Mouse (Mus musculus) regulatory T cell (primary cell): Measurements from ENCODE around the gene Sema4d.

ENCODE experiments used
- in situ Hi-C: fragments of 300-600 bp; cut with MboI, MseI; formaldehyde crosslinking; loops from one replicate; pipeline ENCODE4 v1.15.1; 2025; ENCODE audit warnings: high pct_unique_total_duplicates

Gene Sema4d

DNA sequence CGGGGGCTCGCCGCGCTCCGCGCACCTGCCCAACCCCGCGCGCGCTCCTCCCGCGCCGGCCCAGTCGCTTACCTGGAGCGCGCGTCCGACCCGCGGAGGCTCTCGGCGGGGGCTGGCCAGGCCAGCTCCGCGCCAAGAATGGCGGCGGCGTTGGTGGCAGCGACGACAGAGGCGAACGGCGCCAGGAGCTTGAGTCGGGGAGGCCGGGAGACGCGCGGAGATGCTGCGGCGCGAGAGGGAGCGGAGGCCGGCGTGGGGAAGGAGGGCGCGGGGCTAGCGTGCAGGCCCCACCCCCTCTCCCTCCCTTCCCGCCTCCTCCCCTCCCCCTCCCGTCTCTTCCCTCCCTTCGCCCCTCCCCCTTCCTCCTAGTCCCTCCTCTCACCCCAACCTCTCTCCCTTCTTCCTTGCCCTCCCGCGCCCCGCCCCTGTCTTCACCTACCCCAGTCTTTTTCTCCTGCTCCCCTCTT is at the start of gene Sema4d:
Gene Sema4d (minus strand): TSS at position 323 of the 467 bp plus-strand sequence.
- in situ Hi-C loops = no loop called here

DNA sequence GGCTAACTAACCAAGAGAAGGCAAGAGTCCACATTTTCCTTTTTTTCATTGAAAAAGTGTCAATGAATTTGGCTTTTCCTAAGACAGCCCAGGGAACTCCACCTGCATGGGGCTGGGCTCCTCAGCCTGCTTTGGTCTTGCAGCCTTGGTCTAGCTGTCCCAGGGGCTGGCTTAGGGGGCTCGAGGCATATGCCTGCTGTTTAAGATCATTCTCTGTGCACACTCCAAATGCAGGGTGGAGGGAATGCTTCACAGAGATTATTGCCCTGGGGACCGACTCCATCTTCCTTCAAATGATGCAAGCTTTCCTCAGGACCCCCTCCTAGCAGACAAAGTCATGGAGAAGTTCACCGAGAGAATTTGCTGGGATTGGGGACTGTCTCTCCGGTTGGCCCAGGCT is 49.8 kb upstream of the Sema4d start:
- in situ Hi-C loops = no loop called here

DNA sequence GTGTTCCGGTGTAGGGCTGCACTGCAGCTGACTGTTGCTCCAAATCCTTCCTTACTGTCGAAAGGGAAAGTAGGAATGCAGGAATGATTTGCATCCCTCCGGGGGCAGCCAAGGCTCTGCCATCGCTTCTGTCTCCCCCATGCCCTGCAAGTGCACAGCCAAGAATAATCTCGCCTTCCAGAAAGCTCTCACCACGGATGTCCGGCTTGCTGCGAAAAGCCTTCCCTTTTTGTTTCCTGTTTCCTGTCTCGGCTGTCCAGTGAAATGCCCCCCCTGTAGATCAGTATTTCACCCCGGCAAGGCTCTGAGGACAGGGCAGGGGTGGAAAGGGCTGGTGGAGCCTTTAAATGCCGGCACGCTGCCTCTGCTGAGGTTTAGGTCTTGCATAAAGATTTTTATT is 49.2 kb upstream of the Sema4d start:
- in situ Hi-C loops = no loop called here

DNA sequence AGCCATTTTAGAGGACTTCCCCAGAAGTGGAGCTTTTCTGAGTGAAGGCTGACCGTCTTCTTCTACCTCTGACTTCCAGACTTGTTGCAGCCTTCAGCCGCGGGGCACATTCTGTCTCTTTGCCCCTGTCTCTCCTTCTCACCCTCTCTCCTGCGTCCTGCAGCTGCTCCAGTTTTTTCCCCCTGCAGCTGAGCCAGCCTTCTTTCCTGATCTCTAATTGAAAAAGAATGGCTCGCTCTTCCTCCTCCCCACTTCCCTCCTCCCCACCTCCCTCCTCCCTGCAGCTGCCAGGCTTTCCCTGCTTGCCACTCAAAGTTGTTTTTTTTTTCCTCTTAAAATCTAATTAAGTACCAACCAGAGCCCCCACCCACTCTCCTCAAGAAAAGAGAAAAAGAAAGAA is 48.6 kb upstream of the Sema4d start:
- in situ Hi-C loops = no loop called here

DNA sequence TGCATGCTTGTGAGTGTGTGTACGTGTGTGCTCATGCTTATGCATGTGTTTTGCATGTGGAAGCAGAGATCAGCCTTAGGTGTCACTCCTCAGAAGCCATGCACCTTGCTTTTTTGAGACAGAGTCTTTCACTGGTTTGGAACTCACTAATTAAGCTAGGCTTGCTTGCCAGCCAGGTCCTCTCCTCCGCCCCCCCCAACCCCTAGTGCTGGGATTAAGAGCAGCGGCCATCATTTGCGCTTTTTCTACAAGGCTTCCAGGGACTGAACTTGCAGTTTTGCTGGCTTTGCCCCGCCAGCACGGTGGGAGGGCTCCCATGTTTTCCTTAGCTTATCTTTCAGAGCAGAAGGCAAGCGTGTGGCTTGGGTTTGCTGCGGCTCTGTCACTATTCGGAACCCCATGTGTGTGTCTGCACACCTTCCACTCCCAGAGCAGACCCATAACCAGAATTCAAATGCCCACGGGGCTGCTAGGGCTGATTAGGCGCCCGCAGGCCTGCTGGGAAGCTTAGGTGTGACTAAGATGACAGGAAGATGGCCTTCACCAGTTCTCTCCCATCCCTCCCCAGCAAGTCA is 48.1 kb upstream of the Sema4d start:
- in situ Hi-C loops = no loop called here

DNA sequence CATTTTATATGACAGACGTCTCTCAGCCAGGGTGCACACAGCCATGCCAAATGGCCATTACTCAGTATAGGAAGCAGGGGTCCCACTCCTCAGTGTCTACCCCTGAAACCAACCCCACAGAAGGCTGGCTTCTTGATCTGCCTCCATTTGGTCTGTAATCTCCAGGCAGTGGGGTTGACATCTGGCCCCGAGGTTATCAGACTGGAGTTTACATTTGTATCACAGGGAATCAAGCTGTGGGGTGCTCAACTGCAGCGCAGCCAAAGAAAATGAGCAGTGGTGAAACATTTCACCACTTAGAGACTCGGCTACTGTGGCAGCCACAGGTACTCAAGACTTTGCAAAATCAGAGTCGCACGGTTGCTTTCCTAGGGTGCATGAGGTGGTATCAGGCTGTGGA is 47.2 kb upstream of the Sema4d start:
- in situ Hi-C loops = no loop called here

DNA sequence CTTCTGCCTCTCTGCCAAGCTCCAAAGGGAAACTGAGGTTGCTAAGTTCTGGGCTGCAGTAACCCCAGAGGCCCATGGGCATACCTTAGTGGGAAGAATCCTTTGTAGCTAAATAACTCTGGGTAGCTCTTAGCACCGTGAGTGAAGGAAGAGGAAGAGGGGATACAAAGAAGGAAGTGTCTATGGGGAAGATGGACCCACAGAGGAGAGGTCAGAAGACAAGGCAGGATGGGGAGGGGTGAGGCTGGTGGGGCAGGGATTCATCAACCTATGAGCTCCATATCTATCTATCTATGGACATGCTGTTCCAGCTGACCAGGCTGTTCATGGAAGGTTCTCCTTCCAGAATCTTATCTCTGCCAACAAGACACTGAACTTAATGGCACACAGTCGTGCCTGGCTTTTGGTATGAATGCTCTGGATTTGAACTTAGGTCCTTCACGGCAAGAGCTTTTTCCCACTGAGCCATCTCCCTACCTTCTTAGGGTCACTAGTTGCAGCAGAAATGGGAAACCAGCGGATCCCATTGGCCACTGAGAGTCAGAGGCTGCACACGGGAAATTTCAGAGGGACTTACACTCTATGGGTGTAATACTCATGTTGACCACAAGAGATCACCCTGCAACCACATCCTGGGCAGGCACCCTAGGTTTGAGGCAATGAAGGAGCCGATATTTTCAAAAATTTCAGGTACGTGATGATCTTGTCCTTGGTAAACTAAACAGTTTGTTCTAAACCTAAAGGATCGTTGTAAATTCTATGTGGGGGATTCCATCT is 45.9 kb upstream of the Sema4d start:
- in situ Hi-C loops = loop anchor here (5.0 to 10.0 kb wide), 3 partner anchors 388 to 783 kb away; partner anchors contain the start of gene Diras2

DNA sequence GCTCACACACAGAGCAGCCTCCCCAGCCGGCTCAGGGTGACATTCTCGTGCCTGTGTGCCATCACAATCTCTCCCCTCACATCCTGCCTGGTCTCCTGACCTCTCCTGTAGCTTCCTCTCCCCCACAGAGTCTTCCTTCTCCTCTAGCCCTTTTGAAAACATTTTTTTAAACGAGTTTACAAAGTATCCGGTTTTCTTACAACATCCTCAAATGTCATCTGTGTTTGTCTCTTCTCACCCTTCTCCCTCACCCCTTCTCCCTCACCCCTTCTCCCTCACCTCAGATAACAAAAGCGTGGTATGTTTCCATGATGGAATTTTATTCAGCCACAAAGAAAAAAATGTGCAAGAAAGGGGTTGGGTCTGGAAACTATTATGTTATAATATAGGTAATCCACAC is 43.9 kb upstream of the Sema4d start:
- in situ Hi-C loops = loop anchor here (5.0 to 10.0 kb wide), 3 partner anchors 390 to 785 kb away; partner anchors contain the start of gene Diras2

DNA sequence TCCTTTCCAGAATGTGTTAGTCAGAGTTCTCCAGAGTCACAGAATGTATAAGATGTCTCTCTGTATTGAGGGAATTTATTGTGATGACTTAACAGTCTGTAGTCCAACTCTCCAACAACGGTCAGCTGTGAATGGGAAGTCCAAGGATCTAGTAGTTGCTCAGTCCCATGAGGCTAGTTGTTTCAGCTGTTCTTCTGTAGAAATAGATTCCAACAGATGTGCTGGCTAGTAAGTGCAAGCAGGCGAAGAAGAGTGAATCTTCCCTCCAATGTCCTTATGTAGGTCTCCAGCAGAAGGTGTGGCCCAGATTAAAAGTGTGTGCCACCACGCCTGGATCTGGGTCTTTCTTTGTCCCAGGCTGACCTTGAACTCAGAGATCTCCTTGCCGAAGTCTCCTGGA is 41.7 kb upstream of the Sema4d start:
- in situ Hi-C loops = loop anchor here (5.0 to 10.0 kb wide), 3 partner anchors 392 to 787 kb away; partner anchors contain the start of gene Diras2

DNA sequence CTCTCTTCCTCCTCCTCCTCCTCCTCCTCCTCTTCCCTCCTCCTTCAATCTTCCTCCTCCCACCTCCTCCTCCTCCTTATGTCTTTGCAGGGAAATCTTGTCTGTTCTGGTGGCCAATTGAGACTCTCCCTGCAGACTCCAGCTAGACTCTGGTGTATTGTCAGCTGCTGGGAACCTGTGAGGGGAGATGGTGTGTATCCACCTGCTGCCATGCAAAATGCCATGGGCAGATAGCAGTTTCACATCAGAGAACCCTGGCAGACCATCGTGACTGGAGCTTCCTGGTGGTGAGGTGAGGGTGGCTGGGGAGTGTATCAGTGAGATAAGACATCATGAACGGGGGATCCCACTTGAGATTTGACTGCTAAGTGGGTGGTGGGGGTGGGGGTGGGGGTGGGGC is 41.0 kb upstream of the Sema4d start:
- in situ Hi-C loops = loop anchor here (10.0 kb wide), 1 partner anchor 700 kb away; the partner anchor contains the start of gene Diras2

DNA sequence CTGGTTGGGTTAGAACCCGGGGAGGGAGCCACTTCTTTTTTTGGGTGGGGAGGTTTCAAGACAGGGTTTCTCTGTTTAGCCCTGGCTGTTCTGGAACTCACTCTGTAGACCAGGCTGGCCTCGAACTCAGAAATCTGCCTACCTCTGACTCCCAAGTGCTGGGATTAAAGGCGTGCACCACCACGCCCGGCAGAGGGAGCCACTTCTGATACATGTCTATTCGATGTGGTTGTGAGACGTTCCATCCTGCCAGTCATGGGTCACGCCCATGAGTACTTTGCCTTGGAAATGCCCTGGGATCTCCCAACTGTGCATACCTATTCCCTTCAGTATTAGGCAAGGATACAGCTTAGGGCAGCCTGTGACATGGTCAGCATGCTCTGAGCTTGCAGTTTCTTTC is 40.5 kb upstream of the Sema4d start:
- in situ Hi-C loops = loop anchor here (10.0 kb wide), 1 partner anchor 701 kb away; the partner anchor contains the start of gene Diras2

DNA sequence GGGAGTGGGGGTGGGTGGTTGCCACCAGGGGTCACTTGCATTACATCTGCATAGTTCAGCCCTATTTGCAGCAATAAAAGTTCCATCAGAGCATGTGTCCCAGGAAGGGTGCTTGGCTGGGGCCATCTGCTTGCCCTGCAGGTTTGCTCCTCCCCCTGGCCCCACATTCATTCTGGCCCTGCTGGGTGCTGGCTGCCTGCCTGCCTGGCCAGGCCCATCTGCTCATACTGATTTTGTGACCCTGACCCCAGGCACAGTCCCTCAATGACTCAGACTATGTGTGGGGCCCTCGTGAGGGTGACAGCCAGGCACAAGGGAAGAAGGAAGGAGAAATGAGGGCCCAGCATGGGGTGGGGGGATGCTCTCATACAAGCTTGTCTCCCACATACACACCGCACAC is 40.1 kb upstream of the Sema4d start:
- in situ Hi-C loops = loop anchor here (10.0 kb wide), 1 partner anchor 701 kb away; the partner anchor contains the start of gene Diras2

DNA sequence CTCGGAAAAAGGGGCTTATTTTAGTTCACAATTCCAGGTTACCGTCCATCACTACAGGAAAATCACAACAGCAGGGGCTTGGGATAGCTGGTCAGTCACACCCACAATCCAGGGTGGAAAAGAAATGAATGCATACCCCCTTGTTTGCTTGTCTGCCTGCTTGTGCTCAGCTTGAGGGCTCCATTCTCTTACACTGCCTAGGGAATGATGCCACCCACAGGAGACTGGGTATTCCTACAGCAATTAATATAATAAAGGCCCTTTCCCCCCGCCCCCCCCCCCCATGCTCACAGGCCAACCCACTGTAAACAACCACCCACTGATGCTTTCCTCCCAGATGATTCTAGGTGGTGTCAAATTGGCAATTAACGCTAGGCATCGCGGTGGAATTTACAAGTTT is 38.9 kb upstream of the Sema4d start:
- in situ Hi-C loops = loop anchor here (10.0 kb wide), 1 partner anchor 702 kb away; the partner anchor contains the start of gene Diras2

DNA sequence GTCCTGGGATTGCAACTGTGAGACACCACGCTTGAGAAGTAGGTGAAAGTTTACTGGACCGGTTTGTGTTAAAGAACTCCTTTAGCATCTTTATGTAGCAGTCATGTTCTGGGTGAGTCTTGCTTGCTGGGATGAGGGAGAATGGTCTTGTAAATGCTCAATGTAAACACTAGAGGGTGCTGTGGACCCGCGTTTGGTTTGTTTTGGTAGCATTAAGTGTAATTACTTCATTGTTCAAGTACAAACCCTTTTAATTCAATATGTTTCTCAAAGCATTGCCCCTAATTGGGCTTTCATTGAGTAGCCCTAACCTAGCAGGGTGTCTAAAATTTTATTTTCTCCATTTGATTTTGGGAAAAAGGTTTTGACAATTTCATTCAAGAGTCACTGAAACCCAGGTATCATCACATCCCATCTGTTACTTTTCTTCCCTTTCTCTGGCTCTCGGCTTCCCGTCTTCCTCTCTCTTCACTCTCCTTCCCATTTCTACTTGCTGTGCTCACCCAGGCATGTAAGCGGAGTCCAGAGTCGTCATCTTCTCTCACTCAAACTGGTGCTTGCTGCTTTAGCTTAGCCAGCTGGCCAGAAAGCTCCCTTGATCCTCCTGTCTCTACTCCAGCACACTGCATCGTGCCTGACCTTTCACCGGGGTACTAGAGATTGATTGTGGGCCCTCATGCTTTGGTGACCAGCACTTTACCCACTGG is 37.4 kb upstream of the Sema4d start:
- in situ Hi-C loops = loop anchor here (10.0 kb wide), 1 partner anchor 704 kb away; the partner anchor contains the start of gene Diras2

DNA sequence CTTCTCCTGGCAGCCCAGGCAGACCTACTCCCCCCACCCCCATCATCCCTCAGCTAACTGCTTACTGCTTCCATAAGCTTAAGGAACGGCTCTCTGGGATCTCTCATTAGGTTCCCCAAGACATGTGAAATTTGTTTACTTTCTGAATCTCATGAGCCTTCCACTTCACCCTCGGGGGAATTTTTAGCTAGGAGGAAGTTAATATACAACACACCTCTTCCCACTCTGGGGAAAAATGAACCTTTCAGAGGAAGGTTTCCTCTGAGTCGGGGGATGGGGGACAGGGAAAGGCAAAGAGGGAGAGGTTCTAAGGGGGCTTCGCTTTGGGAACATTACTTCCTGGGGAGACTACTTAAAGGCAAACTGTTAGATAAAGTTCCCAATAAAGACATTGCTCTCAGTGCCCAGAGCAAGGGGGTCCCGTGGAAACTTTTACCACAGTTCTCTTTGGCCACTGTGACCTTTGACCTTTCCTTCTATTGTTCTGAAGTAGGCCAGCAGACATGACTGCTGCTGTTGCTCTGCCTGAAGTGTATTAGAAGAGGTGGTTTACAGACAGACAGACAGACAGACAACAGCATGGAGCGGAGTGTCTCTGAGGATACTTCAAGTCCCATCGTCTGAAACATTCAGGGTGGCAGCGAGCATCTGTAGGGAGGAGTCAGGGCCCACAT is 30.4 kb upstream of the Sema4d start:
- in situ Hi-C loops = loop anchor here (5.0 kb wide), 1 partner anchor 42 kb away; no protein-coding TSS in a partner anchor

DNA sequence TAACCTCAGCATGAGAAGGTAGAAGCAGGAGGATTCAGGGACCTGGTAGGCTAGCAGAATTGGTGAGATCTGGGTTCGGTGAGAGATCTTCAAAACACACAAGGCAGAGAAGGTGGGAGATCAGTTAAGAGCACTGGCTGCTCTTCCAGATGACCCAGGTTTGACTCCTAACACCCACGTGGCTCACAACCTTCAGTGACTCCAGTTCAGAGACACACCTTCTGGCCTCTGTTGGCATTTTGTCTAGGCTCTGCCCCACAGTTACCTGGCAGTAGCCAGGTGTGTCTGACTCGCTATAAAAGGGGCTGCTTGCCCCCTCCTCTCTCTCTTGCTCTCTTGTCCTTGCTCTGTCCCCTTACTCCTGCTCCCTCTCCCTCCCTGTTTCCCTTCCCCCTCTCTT is 28.4 kb upstream of the Sema4d start:
- in situ Hi-C loops = loop anchor here (5.0 kb wide), 1 partner anchor 40 kb away; no protein-coding TSS in a partner anchor

DNA sequence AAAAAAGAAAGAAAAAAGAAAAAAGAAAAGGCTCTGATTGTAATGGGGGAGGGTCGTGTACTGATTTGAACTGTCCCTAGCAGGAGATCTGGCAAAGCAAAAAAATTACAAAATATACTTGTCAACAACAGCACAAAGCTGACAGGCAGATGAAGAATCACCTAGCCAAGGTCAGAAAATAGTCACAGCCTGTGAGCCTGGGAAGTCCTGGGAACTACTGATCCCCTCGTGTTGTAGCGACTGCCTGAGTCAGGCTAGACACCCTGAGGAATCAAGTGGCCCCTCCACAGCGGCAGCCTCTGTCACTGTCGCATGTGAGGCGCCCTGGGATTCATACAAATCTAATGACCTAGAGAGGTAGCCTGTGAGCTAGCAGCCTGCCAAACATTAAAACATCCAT is 25.8 kb upstream of the Sema4d start:
- in situ Hi-C loops = no loop called here

DNA sequence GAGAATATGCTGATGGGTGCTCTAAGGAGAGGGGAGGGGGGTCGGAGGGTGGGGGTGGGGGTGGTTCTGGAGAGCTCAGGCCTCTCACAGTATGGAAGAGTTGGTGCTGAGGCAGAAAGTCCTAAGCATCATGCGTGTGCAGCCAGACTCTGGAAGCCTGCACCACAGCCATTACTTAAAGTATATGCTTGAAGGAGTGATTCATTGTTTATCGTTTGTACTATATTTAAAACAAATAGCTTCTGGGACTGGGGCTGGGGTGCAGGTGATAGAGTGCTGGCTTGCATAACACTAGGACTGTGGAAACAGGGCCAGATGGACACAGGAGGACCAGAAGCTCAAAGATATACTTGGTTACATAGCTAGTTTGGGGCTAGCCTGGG is 25.4 kb upstream of the Sema4d start:
- in situ Hi-C loops = no loop called here

DNA sequence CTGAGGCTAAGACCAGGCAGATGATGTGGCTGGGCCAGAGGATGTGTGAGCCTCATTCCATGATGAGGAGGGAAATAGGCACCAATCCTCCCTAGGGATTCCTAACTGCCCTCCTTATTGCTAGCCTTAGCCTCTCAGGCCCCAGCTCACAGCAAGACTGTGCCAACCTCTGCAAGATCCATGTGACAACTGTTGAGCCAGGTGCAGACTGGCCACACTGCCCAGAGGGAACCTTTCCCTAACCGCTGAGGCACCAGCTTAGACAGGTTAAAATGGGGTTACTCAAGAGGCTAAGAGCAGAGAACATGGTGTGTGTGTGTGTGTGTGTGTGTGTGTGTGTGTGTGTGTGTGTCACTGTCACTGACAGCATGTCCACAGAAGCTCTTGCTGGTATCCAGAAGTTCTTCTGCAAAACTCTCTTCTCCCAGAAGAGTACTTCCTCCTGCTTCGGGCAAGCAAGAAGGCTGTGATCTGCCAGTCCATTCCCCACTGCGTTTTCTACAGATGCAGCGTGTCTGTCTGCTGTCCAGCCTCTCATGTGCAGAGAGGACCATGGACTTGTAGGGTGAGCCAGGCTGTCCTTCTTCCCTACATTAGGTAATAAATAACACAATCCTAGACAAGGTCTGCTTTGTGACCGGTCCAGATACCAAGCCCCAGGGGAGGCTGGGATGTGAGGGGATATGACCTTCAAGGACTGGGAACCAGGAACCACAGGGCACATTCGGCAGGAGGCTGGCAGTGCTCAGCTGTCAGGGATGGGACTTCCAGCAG is 24.8 kb upstream of the Sema4d start:
- in situ Hi-C loops = no loop called here

DNA sequence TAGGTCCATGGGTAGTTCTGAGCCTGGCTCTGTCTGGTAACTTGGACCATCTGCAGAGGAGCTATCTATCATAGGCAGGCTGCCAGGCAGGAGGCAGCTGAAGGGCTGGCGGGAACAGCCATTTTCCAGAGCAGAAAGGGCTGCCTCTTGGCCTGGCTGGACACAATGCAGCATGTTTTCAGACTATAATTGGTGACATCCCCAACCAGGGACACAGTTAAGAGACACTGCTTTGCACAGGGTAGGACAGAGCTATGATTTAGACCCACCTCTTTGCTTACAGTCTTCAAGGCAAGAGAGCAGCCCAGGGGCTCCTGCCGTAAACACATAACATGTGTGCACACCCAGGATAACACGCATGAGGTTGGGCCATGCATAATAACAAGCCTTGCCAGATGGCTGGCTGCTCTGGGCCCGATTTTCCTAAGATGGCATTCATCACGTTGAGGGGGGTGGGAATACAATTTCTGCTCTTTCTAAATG is 23.1 kb upstream of the Sema4d start:
- in situ Hi-C loops = no loop called here
